Mouse (Mus musculus) retina, postnatal 1 day (tissue): ENCODE measurements around the gene Adgrg7.

Experiments
- DNase-seq: peaks from one replicate; pipeline ENCODE4 v3.0.0-alpha.2; 2012

Adgrg7 gene

GRCm38 (mm10) chr16:56795481-56796139, at the start of gene Adgrg7:
Gene Adgrg7, minus strand, starts transcription at chr16:56795855.
- DNase-seq = peak; percentile 21

GRCm38 (mm10) chr16:56842988-56843387, 47.3 kb upstream of the Adgrg7 start:
- DNase-seq = no peak

GRCm38 (mm10) chr16:56833312-56833711, 37.7 kb upstream of the Adgrg7 start:
- DNase-seq = no peak

GRCm38 (mm10) chr16:56831986-56832385, 36.3 kb upstream of the Adgrg7 start:
- DNase-seq = no peak

- no peak for DNase-seq
These were observed 5.9 kb upstream of the Adgrg7 start for GRCm38 (mm10) chr16:56801370-56802109.

GRCm38 (mm10) chr16:56800946-56801345, 5.3 kb upstream of the Adgrg7 start:
- no peak for DNase-seq

- peak; percentile 70 for DNase-seq
These were observed 4.8 kb upstream of the Adgrg7 start for GRCm38 (mm10) chr16:56800469-56800868.

GRCm38 (mm10) chr16:56799541-56800029, 3.9 kb upstream of the Adgrg7 start:
- no peak for DNase-seq

- DNase-seq = no peak
These were observed 3.2 kb upstream of the Adgrg7 start for GRCm38 (mm10) chr16:56798873-56799272.

- DNase-seq = no peak
These were observed 1.1 kb downstream of the Adgrg7 start for GRCm38 (mm10) chr16:56794383-56795144.

- DNase-seq = no peak
These were observed 1.9 kb downstream of the Adgrg7 start for GRCm38 (mm10) chr16:56793778-56794177.

GRCm38 (mm10) chr16:56785943-56786342, 9.7 kb downstream of the Adgrg7 start:
- no peak for DNase-seq

- peak; percentile 68 for DNase-seq
These were observed 24.2 kb downstream of the Adgrg7 start for GRCm38 (mm10) chr16:56771163-56772105.

GRCm38 (mm10) chr16:56729060-56729459, 66.6 kb downstream of the Adgrg7 start:
- DNase-seq = no peak

- DNase-seq = no peak
These were observed 70.7 kb downstream of the Adgrg7 start for GRCm38 (mm10) chr16:56724927-56725326.

GRCm38 (mm10) chr16:56722357-56722756, 73.3 kb downstream of the Adgrg7 start:
- DNase-seq = no peak

- DNase-seq = no peak
These were observed 76.6 kb downstream of the Adgrg7 start for GRCm38 (mm10) chr16:56719031-56719430.

GRCm38 (mm10) chr16:56717224-56718200, 78.1 kb downstream of the Adgrg7 start, which contains the start of gene Tfg:
Gene Tfg, minus strand, starts transcription at chr16:56717450.
- peak; percentile 100 for DNase-seq

GRCm38 (mm10) chr16:56716557-56717179, 79.0 kb downstream of the Adgrg7 start:
- DNase-seq = no peak

- DNase-seq = no peak
These were observed 80.0 kb downstream of the Adgrg7 start for GRCm38 (mm10) chr16:56715608-56716007.
